Mouse (Mus musculus): ENCODE measurements around the gene Vav3.

DNA sequence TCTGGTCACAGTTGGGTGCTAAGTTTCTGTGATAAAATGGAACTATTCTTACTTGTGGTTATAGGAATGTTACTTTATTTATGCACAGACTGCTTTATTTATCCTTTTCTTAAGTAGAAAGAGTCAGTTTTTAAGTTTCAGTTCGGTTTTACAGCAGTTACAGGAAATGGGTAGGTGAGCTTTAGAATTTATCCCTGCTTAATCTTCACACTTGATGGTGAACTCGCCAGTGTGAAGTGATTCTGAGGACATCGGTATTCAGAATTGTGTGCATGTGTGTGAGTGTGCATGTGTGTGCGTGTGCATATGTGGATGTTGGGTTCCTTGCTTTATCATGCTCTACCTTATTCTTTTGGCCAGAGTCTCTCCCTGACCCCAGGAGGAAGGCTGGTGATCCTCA lies 32.2 kb downstream of the Vav3 start:
- TF ChIP-seq CTCF (IDR thresholded peaks at IDR 0.05; ENCODE audit: low read depth, low read length) = no peak
- TF ChIP-seq POLR2A (IDR thresholded peaks at IDR 0.05; ENCODE audit: insufficient read depth, low read length) = no peak
